In genomic region chr16:30187907-30188414, GRCm38 (mm10) we compare ENCODE assay signal across 8 mouse cellular contexts.
DNase-seq lines count a peak whose midpoint lies in the region; ATAC-seq and TF ChIP-seq lines count a peak whose summit lies in the region.

No protein-coding gene starts in this region.

- ATAC-seq in erythroblast, adult 5-6 weeks (replicated peaks; ENCODE audit: low FRiP score, poor library complexity, severe bottlenecking), result 0 out of 2 replicates have a peak, but pooled peaks have one; percentile 40
- peak; percentile 70 for ATAC-seq in heart, embryonic 12.5 days (ENCODE audit: insufficient number of reproducible peaks, low FRiP score)
- ATAC-seq in kidney, postnatal 0 days (replicated peaks; ENCODE audit: low FRiP score, low read depth), result peak; percentile 87
- peak; percentile 70 for ATAC-seq in monocyte, adult 5-6 weeks (replicated peaks; ENCODE audit: insufficient number of reproducible peaks, low FRiP score, low TSS enrichment, poor library complexity, severe bottlenecking)

- peak; percentile 67 for TF ChIP-seq CTCF in bone marrow, adult 2 months (IDR thresholded peaks at IDR 0.05; ENCODE audit: control insufficient read depth, insufficient read depth, low read length)
- peak; percentile 86 for TF ChIP-seq CTCF in kidney, postnatal 0 days (IDR thresholded peaks at IDR 0.05; ENCODE audit: low read depth)
- TF ChIP-seq CTCF in liver, adult 2 months (IDR thresholded peaks at IDR 0.05; ENCODE audit: low read depth, low read length), result peak; percentile 88

- peaks cover 14% of the 10 kb centered on the region for H3K27me3 ChIP-seq in heart, embryonic 12.5 days (replicated peaks)
- no peaks in the 10 kb centered on the region for H3K27me3 ChIP-seq in kidney, postnatal 0 days (ENCODE audit: insufficient read depth, low read length)
- H3K27me3 ChIP-seq in liver, adult 2 months (ENCODE audit: control insufficient read depth, insufficient read depth, low read length), result no peaks in the 10 kb centered on the region

- H3K36me3 ChIP-seq in heart, embryonic 12.5 days, result no peaks in the 10 kb centered on the region
- no peaks in the 10 kb centered on the region for H3K36me3 ChIP-seq in kidney, postnatal 0 days (ENCODE audit: insufficient read depth, low read length)
- no peaks in the 10 kb centered on the region for H3K36me3 ChIP-seq in liver, adult 2 months (ENCODE audit: control insufficient read depth, insufficient read depth, low read length)

- peaks cover 22% of the 10 kb centered on the region for H3K4me1 ChIP-seq in bone marrow, adult 2 months (ENCODE audit: control insufficient read depth, insufficient read depth, low read length)
- H3K4me1 ChIP-seq in heart, embryonic 12.5 days (replicated peaks), result peaks cover 64% of the 10 kb centered on the region
- H3K4me1 ChIP-seq in kidney, postnatal 0 days (replicated peaks; ENCODE audit: insufficient read depth, low read length), result peaks cover 20% of the 10 kb centered on the region
- H3K4me1 ChIP-seq in liver, adult 2 months (ENCODE audit: control insufficient read depth, insufficient read depth, low read length), result peaks cover 17% of the 10 kb centered on the region

- peak overlapping the region; percentile 60; the same call in 1 of the 2 replicates for H3K9ac ChIP-seq in heart, embryonic 12.5 days
- peak overlapping the region; percentile 35; the same call in 1 of the 2 replicates for H3K9ac ChIP-seq in kidney, postnatal 0 days (ENCODE audit: low read depth, low read length)
- no peak overlapping the region for H3K9ac ChIP-seq in liver, adult 2 months (ENCODE audit: low read depth, low read length)

- peak overlapping the region; percentile 77 for H3K27ac ChIP-seq in bone marrow, adult 2 months (ENCODE audit: control insufficient read depth, insufficient read depth, low read depth, low read length, poor library complexity)
- H3K27ac ChIP-seq in heart, embryonic 12.5 days (ENCODE audit: poor library complexity, severe bottlenecking), result peak overlapping the region; percentile 10; the same call in 1 of the 2 replicates
- H3K27ac ChIP-seq in kidney, postnatal 0 days, result peak overlapping the region; percentile 70
- peak overlapping the region; percentile 30 for H3K27ac ChIP-seq in liver, adult 2 months (replicated peaks; ENCODE audit: insufficient read depth, low read depth, low read length)

- TF ChIP-seq POLR2A in bone marrow, adult 2 months (IDR thresholded peaks at IDR 0.05; ENCODE audit: borderline replicate concordance, control insufficient read depth, low read depth, low read length), result peak; percentile 25; the same call in 1 of the 2 replicates
- no peak for TF ChIP-seq POLR2A in liver, adult 2 months (IDR thresholded peaks at IDR 0.05; ENCODE audit: extremely low read depth, insufficient read depth, low read length)

- peak; percentile 98 for DNase-seq in 416B (ENCODE audit: low read depth)
- peak; percentile 96 for DNase-seq in kidney, postnatal 0 days (ENCODE audit: low spot score)
- peak; percentile 89 for DNase-seq in liver, adult 2 months (ENCODE audit: extremely low read depth, low read depth, low spot score)
- peak; percentile 80 to 84 for DNase-seq in spleen, postnatal 36 days (ENCODE audit: low spot score in 2 of 2)

- no peaks in the 10 kb centered on the region for H3K79me2 ChIP-seq in liver, adult 2 months (ENCODE audit: control insufficient read depth, insufficient read depth, low read length)

- no peaks in the 10 kb centered on the region for H3K9me3 ChIP-seq in heart, embryonic 12.5 days (replicated peaks)
- no peaks in the 10 kb centered on the region for H3K9me3 ChIP-seq in kidney, postnatal 0 days (replicated peaks; ENCODE audit: low read length)

- 1% methylated on average over 26 of the region's 26 CpGs for WGBS in bone marrow, adult 2 months
- WGBS in heart, embryonic 12.5 days, result under 1% methylated on average over 26 of the region's 26 CpGs
- WGBS in kidney, postnatal 0 days, result under 1% methylated on average over 25 of the region's 26 CpGs
- under 1% methylated on average over 26 of the region's 26 CpGs for WGBS in liver, adult 2 months

- H3K4me3 ChIP-seq in bone marrow, adult 2 months (replicated peaks; ENCODE audit: control insufficient read depth, low read depth, low read length), result peak overlapping the region; percentile 59
- H3K4me3 ChIP-seq in heart, embryonic 12.5 days, result peak overlapping the region; percentile 41
- 0 out of 2 replicates have a peak overlapping the region, but pooled peaks have one; percentile 2 for H3K4me3 ChIP-seq in kidney, postnatal 0 days (replicated peaks; ENCODE audit: low read depth, low read length)
- peak overlapping the region; percentile 28 for H3K4me3 ChIP-seq in liver, adult 2 months (ENCODE audit: insufficient read depth, low read depth, low read length)

- H3K4me2 ChIP-seq in heart, embryonic 12.5 days, result peak overlapping the region; percentile 70
- H3K4me2 ChIP-seq in kidney, postnatal 0 days (ENCODE audit: low read length), result peak overlapping the region; percentile 57

Comparison
In these comparisons a context has a peak if more than half of its experiments do, and no peak if none do; other contexts are left out.
1. Peak in every context shown above with its lines: DNase-seq, ATAC-seq, H3K4me3 ChIP-seq and H3K27ac ChIP-seq.
2. H3K27ac ChIP-seq: peak in every context shown above with its lines; median percentile 77 in bone marrow, adult 2 months; 70 in kidney, postnatal 0 days; 30 in liver, adult 2 months; 10 in heart, embryonic 12.5 days.
3. H3K4me3 ChIP-seq: peak in every context shown above with its lines; median percentile 59 in bone marrow, adult 2 months; 41 in heart, embryonic 12.5 days; 28 in liver, adult 2 months; 2 in kidney, postnatal 0 days.